Mouse (Mus musculus) heart, postnatal 0 days (tissue): ENCODE measurements around the gene Egfl7. TPM values are rescaled to one million over a fixed set of nuclear protein-coding genes. Genes with fewer than 3 reads are reported as not detected.

Experiments used
- ATAC-seq: fragments of 200-750 bp; cut with Nextera tagmentation; 2 replicates; pipeline ENCODE4 v1.8.0; 2017; ENCODE audit warnings: low read depth, moderate number of reproducible peaks, moderate library complexity; ENCODE audit not compliant: insufficient read depth
- DNase-seq: peaks from one replicate; pipeline ENCODE4 v3.0.0-alpha.2; 2016; ENCODE audit warnings: low spot score
- H3K27ac ChIP-seq: fragments of 300-500 bp; sonication (generic); 2 replicates; pipeline ENCODE4 v1.5.1; 2014; ENCODE audit warnings: low read depth, mild to moderate bottlenecking
- H3K27me3 ChIP-seq: fragments of 300-500 bp; sonication (generic); 2 replicates; pipeline ENCODE4 v1.6.1; 2014; ENCODE audit warnings: low read length, mixed read lengths; ENCODE audit not compliant: control insufficient read depth, insufficient read depth
- H3K36me3 ChIP-seq: fragments of 300-500 bp; sonication (generic); replicated peaks from 2 replicates; pipeline ENCODE4 v1.6.1; 2014; ENCODE audit warnings: low read length, mixed read lengths; ENCODE audit not compliant: control insufficient read depth, insufficient read depth
- H3K4me1 ChIP-seq: fragments of 300-500 bp; sonication (generic); 2 replicates; pipeline ENCODE4 v1.6.1; 2014; ENCODE audit warnings: antibody characterized with exemption; ENCODE audit not compliant: control insufficient read depth, insufficient read depth
- H3K4me2 ChIP-seq: fragments of 300-500 bp; sonication (generic); 2 replicates; pipeline ENCODE4 v1.6.1; 2014; ENCODE audit warnings: low read depth, mild to moderate bottlenecking, low read length, moderate library complexity
- H3K4me3 ChIP-seq: fragments of 300-500 bp; sonication (generic); 2 replicates; pipeline ENCODE4 v1.5.1; 2014; ENCODE audit warnings: low read depth, low read length
- H3K9ac ChIP-seq: fragments of 300-500 bp; sonication (generic); replicated peaks from 2 replicates; pipeline ENCODE4 v1.6.1; 2014; ENCODE audit warnings: low read depth, low read length, mixed read lengths
- H3K9me3 ChIP-seq: fragments of 300-500 bp; sonication (generic); replicated peaks from 2 replicates; pipeline ENCODE4 v1.6.1; 2016; ENCODE audit warnings: low read length; ENCODE audit not compliant: control insufficient read depth
- CTCF ChIP-seq: IDR thresholded peaks from 2 replicates; pipeline ENCODE4 v1.5.1; 2016; ENCODE audit warnings: antibody characterized with exemption, control low read depth, low read depth
- EP300 ChIP-seq: IDR thresholded peaks from 2 replicates; pipeline ENCODE4 v1.6.1; 2016; ENCODE audit warnings: antibody characterized with exemption, low read depth
- WGBS: fragments of 180-500 bp; shearing (Covaris S2); extraction: QIAGEN DNeasy Blood & Tissue Kit; methylation state at CpG from one replicate; pipeline ENCODE4 v1.1.7; 2014; 5-methylcytosine and 5-hydroxymethylcytosine counted together
- polyA plus RNA-seq: library from polyadenylated mRNA; unstranded; fragments of >200 nt; fragmentation: Nextera tagmentation; extraction: Ambion mirVana; gene quantifications from 2 replicates; pipeline ENCODE4 v1.2.1, GENCODE M21; 2015
- total RNA-seq: library from RNA; depleted of rRNA; stranded (reverse); fragments of >200 nt; gene quantifications from 2 replicates; pipeline ENCODE4 v1.2.3, GENCODE M21; 2014; ENCODE audit warnings: low replicate concordance

Gene Egfl7
- total and polyA plus RNA-seq, 2 experiments from 2014 or later = 158 to 375 TPM

DNA sequence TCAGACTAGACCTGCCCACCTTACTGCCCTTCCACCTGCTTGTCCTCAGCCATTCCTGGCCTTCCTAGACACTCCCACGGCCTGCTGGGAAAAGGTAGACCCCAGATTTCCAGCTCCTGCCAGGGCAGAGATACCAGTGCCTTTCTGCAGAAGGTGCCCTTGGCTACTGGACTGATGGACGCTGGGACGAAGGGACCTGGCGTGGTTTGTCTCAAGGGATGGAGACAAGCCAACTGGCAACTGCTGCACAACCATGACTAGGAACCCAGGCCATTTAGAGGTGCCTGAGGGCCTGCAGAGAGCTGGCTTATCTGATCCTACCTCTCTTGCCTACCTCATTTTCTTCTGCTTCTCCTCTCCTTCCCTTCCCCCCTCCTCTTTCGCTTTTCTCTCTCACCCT is 35.1 kb downstream of the Egfl7 start:
- Histone ChIP-seq H3K9me3 (no peaks in the 10 kb centered on the region), H3K4me3 (no peak overlapping the region), H3K36me3 (no peaks in the 10 kb centered on the region), H3K27ac (no peak overlapping the region), H3K4me1 (peaks cover 5% of the 10 kb centered on the region; the same call in 1 of the 2 replicates), H3K9ac (no peak overlapping the region), H3K27me3 (0 out of 2 replicates have a peak, but pooled peaks cover 9% of the 10 kb centered on the region), H3K4me2 (no peak overlapping the region)
- DNase-seq = no peak
- no peak for TF ChIP-seq CTCF
- TF ChIP-seq EP300 = no peak
- ATAC-seq = peak; percentile 31; the same call in 1 of the 2 replicates
- WGBS = 53% methylated on average over 5 of the region's 5 CpGs

DNA sequence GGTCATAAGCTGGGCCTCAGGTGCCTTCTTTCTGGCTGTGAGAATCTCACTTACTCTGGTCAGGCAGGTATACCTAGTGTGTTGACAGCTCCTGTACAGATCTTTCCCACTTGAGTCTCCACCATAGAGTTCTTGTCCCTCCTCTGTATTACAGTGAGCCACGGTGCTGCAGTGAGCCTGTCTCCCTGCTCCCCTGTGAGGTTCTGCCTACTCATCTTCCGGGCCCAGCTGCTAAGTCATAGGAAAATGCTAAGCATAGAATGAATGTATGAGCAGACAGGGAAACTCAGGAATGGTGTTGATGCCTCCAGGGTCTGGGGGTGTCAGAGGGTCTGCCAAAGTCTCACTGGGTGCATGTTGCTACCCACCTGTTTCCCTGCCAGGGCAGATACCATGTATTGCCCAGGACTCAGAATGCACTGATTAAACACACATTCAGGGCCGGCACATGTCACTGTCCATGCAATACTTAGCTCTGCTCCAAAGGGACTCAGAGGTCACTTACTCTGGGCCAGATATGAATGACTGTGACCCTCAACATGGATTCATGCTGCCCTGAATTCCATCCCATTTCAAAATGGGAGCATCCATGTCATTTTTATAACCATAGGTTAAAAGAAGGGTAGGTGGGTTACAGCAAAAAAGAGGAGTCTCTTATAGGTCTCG is 35.8 kb downstream of the Egfl7 start:
- H3K9ac ChIP-seq = no peak overlapping the region
- no peak overlapping the region for H3K4me3 ChIP-seq
- no peaks in the 10 kb centered on the region for H3K36me3 ChIP-seq
- TF ChIP-seq CTCF = no peak
- ATAC-seq (no peak), DNase-seq (no peak)
- no peak overlapping the region for H3K27ac ChIP-seq
- no peak overlapping the region for H3K4me2 ChIP-seq
- 0 out of 2 replicates have a peak, but pooled peaks cover 9% of the 10 kb centered on the region for H3K27me3 ChIP-seq
- no peaks in the 10 kb centered on the region for H3K9me3 ChIP-seq
- WGBS = 77% methylated on average over 4 of the region's 4 CpGs
- peaks cover 5% of the 10 kb centered on the region; the same call in 1 of the 2 replicates for H3K4me1 ChIP-seq

DNA sequence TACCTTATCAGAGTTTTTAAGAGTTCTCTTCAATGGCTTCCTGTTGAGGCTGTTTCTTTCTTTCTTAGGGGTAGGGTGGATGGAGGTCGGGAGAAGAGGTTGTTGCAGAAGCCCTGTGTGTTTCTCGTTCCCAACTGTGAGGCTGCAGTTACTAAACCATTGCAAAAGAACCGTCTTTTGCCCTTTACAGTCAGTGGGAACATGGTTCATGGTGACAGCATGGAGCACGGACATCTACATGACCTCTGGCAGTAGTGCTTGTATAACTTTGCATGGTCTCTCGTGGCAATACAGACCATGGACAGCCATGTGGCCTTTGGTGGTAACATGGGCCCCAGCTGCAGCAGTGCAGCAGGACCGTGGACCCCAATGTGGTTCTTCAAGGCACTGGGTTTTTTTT is 37.5 kb downstream of the Egfl7 start:
- no peak for ATAC-seq
- 0 out of 2 replicates have a peak, but pooled peaks cover 9% of the 10 kb centered on the region for H3K27me3 ChIP-seq
- H3K9ac ChIP-seq = no peak overlapping the region
- no peak overlapping the region for H3K4me3 ChIP-seq
- H3K27ac ChIP-seq = no peak overlapping the region
- no peak overlapping the region for H3K4me2 ChIP-seq
- no peaks in the 10 kb centered on the region for H3K9me3 ChIP-seq
- WGBS = 52% methylated on average over 6 of the region's 6 CpGs
- TF ChIP-seq EP300 (no peak), CTCF (no peak)
- no peaks in the 10 kb centered on the region for H3K36me3 ChIP-seq
- no peak for DNase-seq
- peaks cover 5% of the 10 kb centered on the region; the same call in 1 of the 2 replicates for H3K4me1 ChIP-seq

DNA sequence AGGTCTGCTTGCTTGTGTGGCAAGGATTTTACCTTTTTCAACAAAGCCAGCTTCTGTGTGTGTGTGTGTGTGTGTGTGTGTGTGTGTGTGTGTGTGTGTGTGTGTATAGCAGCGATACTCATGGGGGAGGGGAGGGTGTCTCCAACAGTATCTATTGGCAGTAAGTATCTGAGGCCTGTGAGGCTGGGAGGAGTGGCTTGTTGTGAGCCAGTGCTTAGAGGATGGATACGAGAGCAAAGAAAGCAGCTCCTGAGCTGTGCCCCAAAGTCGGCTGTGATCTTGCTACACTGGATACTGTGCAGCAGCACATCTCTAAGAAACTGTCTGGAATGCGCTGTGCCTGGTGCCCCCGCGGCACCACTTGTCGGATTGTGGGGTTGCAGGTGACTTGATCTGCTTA is 38.1 kb downstream of the Egfl7 start:
- TF ChIP-seq EP300 (no peak), CTCF (no peak)
- 54% methylated on average over 7 of the region's 7 CpGs for whole genome bisulfite sequencing

DNA sequence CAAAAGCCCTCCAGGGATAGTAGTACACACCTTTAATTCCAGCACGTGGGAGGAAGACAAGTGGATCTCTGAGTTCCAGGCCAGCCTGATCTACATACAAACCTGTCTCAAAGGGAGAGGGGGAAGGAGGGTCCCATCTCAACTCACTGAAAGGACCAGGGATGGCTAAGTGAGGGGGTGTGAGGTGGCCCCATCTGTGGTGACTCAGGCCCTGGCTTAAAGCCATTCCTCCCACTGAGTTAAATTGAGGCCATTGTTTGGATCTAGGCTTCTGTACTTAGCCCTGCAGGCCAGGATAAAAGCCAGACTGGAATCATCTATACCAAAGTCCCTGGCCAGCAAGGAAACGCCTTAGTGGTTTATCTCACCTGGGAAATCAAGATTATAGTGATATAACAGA is 41.4 kb downstream of the Egfl7 start:
- no peak for TF ChIP-seq CTCF
- TF ChIP-seq EP300 = no peak
- DNase-seq = no peak
- no peaks in the 10 kb centered on the region for H3K4me1 ChIP-seq
- no peak for ATAC-seq
- no peaks in the 10 kb centered on the region for H3K9me3 ChIP-seq
- H3K27ac ChIP-seq = no peak overlapping the region
- 0 out of 2 replicates have a peak, but pooled peaks cover 9% of the 10 kb centered on the region for H3K27me3 ChIP-seq
- no peak overlapping the region for H3K9ac ChIP-seq
- no peaks in the 10 kb centered on the region for H3K36me3 ChIP-seq
- no peak overlapping the region for H3K4me2 ChIP-seq
- 46% methylated on average over 2 of the region's 2 CpGs for WGBS
- H3K4me3 ChIP-seq = no peak overlapping the region

More for the DNA sequence above, 38.1 kb downstream of the Egfl7 start:
- Histone ChIP-seq H3K9ac (no peak overlapping the region), H3K9me3 (no peaks in the 10 kb centered on the region), H3K27me3 (0 out of 2 replicates have a peak, but pooled peaks cover 9% of the 10 kb centered on the region), H3K4me1 (peaks cover 5% of the 10 kb centered on the region; the same call in 1 of the 2 replicates), H3K36me3 (no peaks in the 10 kb centered on the region), H3K4me2 (no peak overlapping the region), H3K27ac (no peak overlapping the region), H3K4me3 (no peak overlapping the region)
- ATAC-seq = no peak
- DNase-seq = no peak

DNA sequence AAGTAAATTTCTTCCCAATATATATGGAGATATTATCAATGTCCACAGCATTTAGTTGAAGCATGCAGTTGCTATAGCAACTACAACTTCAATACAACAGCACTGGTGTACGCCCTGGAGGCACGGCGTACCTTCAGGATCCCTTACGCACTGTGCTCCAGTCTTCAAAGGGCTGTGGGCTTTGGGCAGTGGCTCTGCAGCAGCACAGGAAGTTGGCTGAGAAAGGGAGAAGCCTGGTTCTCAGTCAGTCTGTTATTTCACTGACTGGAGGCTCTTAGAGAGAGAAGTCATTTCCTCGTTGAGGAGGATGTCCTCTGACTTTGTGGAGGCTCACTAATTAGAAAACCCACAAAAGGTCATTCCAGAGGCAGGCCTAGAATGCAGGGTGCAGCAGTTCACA is 43.2 kb downstream of the Egfl7 start:
- Histone ChIP-seq H3K4me1 (no peaks in the 10 kb centered on the region), H3K9ac (no peak overlapping the region), H3K27ac (no peak overlapping the region), H3K4me3 (no peak overlapping the region), H3K36me3 (no peaks in the 10 kb centered on the region), H3K9me3 (no peaks in the 10 kb centered on the region), H3K4me2 (no peak overlapping the region), H3K27me3 (0 out of 2 replicates have a peak, but pooled peaks cover 9% of the 10 kb centered on the region)
- 48% methylated on average over 5 of the region's 5 CpGs for WGBS
- ATAC-seq = no peak
- no peak for DNase-seq
- TF ChIP-seq CTCF (no peak), EP300 (no peak)
